Mouse (Mus musculus): ENCODE data around the gene Zfp85. TPM values are rescaled to one million over a fixed set of nuclear protein-coding genes. Genes with fewer than 3 reads are reported as not detected.

Gene Zfp85
- polyA plus RNA-seq, 1 experiment from 2014 or later: 7.2 TPM

Other genes with a start within 250 kb of the Zfp85 start
- gene Gm26965, start 229.1 kb downstream of the Zfp85 start, polyA plus RNA-seq (2015; fragmentation: Nextera tagmentation; extraction: Ambion mirVana): not detected in 2 replicates
- gene Zfp87, start 229.1 kb downstream of the Zfp85 start, polyA plus RNA-seq (2015; fragmentation: Nextera tagmentation; extraction: Ambion mirVana): 20.9 and 21.9 TPM in 2 replicates
- gene Zfp748, start 201.4 kb downstream of the Zfp85 start, polyA plus RNA-seq (2015; fragmentation: Nextera tagmentation; extraction: Ambion mirVana): 13.8 and 14.5 TPM in 2 replicates
- 4.5 and 4.7 TPM in 2 replicates for gene Zfp729b, start 145.5 kb downstream of the Zfp85 start, polyA plus RNA-seq (2015; fragmentation: Nextera tagmentation; extraction: Ambion mirVana)
- gene Gm49345, start 117.5 kb downstream of the Zfp85 start, polyA plus RNA-seq (2015; fragmentation: Nextera tagmentation; extraction: Ambion mirVana): 0.69 TPM in 1 of 2 replicates, not detected in the other
- 2.5 and 2.6 TPM in 2 replicates for gene Zfp729a, start 117.4 kb downstream of the Zfp85 start, polyA plus RNA-seq (2015; fragmentation: Nextera tagmentation; extraction: Ambion mirVana)
- gene Zfp738, start 68.2 kb downstream of the Zfp85 start, polyA plus RNA-seq (2015; fragmentation: Nextera tagmentation; extraction: Ambion mirVana): 11.6 and 12.9 TPM in 2 replicates
- 5.6 and 6.8 TPM in 2 replicates for gene Zfp65, start 26.1 kb downstream of the Zfp85 start, polyA plus RNA-seq (2015; fragmentation: Nextera tagmentation; extraction: Ambion mirVana)
- 2.2 and 2.6 TPM in 2 replicates for gene Zfp493, start 24.5 kb upstream of the Zfp85 start, polyA plus RNA-seq (2015; fragmentation: Nextera tagmentation; extraction: Ambion mirVana)
- gene Zfp273, start 58.5 kb upstream of the Zfp85 start, polyA plus RNA-seq (2015; fragmentation: Nextera tagmentation; extraction: Ambion mirVana): 8.0 and 8.6 TPM in 2 replicates
- 2.3 and 3.1 TPM in 2 replicates for gene Gm10037, start 75.9 kb upstream of the Zfp85 start, polyA plus RNA-seq (2015; fragmentation: Nextera tagmentation; extraction: Ambion mirVana)
- gene BC048507, start 108.1 kb upstream of the Zfp85 start, polyA plus RNA-seq (2015; fragmentation: Nextera tagmentation; extraction: Ambion mirVana): not detected in 2 replicates

Data from lung, embryonic 16.5 days (tissue).